Mouse (Mus musculus) brain, embryonic 14.5 days (tissue): ENCODE measurements around the gene Lep. TPM values are rescaled to one million over a fixed set of nuclear protein-coding genes. Genes with fewer than 3 reads are reported as not detected.

Source experiments
- DNase-seq: peaks from one replicate; pipeline ENCODE4 v3.0.0-alpha.2; 2011; ENCODE audit warnings: low read depth
- CTCF ChIP-seq: fragments of 200-500 bp; IDR thresholded peaks from 2 replicates; pipeline ENCODE4 v1.5.1; 2012; ENCODE audit warnings: inconsistent platforms, mild to moderate bottlenecking, moderate library complexity, borderline replicate concordance; ENCODE audit not compliant: insufficient read depth, insufficient read length; ENCODE audit errors: extremely low read depth
- POLR2A ChIP-seq: fragments of 200-500 bp; IDR thresholded peaks from 2 replicates; pipeline ENCODE4 v1.6.1; 2012; ENCODE audit warnings: mild to moderate bottlenecking, inconsistent platforms, borderline replicate concordance; ENCODE audit not compliant: poor library complexity, insufficient read depth, insufficient read length, severe bottlenecking; ENCODE audit errors: extremely low read depth
- polyA plus RNA-seq: library from polyadenylated mRNA; depleted of rRNA; stranded (reverse); fragments of >200 nt; gene quantifications from 2 replicates; pipeline ENCODE4 v1.2.3, GENCODE M21; 2012; rRNA removed

Lep gene
- not detected in 2 replicates for polyA plus RNA-seq

DNA sequence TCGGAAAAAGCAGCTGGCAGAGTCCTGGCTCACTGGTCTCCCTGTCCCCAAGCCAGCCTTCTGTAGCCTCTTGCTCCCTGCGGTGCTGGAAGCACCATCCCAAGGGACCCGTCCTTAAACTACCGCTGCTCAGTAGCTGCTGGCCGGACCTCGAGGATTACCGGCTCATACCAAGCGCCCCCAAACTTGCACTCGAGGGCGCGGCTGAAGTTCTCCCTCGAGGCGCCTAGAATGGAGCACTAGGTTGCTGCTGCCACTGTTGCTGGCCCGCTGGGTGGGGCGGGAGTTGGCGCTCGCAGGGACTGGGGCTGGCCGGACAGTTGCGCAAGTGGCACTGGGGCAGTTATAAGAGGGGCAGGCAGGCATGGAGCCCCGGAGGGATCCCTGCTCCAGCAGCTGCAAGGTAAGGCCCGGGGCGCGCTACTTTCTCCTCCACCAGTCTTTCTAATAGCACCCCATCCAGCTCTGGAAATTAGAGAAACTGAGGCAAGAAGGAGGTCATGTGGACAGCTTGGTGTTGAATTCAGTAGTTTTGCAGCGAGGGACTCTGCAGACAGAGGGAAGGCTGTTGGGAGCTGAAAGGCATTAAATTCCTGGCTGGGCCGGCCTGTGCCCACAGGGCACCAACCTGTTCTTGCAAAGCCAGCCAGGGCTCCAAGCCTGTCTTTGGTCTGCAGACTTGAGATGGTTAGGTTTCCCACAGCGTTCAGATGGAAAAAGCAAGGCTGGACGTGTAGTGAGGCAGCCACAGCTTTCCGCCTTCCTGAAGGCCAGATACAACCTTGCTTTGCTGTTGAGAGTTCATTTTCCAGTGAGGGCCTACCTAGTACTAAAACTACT lies at the start of gene Lep:
Lep (plus strand) TSS at position 375 of the 840 bp plus-strand sequence.
- no peak for TF ChIP-seq CTCF
- no peak for TF ChIP-seq POLR2A
- DNase-seq = no peak

DNA sequence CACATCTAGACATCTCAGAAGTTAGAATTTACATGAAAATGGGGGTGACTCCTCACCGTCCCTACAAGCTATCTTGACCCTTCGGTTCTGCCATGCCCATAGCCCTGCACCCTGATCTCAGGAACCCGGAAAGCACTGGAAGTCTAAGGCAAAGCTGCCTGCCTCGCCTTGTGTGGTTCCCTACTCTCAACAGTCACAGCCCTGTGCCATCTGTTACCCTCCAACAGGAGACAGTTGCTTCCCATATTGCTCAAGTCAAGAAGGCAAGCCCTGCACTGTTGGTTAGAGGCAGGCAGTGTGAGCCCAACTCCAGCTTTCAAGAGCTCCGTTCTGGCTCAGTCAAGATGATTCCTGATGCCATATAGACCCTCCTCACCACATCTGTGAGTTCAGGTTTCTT lies 48.4 kb upstream of the Lep start:
- no peak for DNase-seq
- TF ChIP-seq CTCF = no peak
- no peak for TF ChIP-seq POLR2A

DNA sequence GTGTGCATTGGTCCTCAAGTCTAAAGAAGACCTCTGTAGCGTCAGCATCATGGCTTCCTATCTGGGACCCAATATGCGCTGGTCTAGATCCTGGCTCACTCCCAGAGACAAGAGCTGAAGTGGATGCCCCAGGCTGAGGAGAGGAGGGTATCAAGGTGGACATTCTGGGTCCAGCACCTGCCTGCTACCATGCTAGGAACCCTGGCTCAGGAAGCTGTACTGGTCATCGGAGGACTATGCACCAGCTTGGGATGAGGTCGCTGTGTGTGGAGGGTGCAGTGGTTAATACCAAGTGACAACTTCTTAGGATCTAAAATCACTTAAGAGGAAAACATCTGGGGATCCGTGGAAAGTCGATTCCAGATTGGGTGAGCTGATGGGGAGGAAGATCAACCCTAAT lies 46.8 kb upstream of the Lep start:
- no peak for TF ChIP-seq POLR2A
- no peak for DNase-seq

DNA sequence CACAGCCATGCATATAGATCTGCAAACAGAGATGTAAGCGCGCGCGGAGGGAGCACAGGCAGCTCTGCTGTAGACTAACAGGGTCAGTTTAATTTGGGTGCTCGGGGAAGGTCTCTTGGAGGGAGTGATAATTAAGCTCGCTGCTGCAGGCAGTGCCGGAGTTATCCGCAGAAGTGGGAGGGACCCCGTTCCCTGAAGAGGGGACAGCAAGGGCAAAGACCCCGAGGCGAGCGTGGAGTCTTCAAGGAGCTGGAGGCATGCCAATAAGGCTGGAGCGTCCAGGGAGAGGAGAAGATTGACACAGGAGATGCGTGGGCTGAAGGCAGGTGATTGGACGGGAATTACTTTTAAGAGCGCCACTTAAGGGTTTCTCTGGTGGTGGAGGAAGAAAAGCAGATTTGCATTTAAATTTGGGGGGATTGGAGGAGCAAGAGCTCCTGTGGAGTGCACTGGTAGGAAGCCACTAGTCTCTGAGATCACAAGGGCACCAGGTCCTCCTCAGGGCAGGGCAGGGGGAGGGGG lies 43.1 kb upstream of the Lep start:
- DNase-seq = peak; percentile 81
- TF ChIP-seq CTCF (no peak), POLR2A (no peak)

DNA sequence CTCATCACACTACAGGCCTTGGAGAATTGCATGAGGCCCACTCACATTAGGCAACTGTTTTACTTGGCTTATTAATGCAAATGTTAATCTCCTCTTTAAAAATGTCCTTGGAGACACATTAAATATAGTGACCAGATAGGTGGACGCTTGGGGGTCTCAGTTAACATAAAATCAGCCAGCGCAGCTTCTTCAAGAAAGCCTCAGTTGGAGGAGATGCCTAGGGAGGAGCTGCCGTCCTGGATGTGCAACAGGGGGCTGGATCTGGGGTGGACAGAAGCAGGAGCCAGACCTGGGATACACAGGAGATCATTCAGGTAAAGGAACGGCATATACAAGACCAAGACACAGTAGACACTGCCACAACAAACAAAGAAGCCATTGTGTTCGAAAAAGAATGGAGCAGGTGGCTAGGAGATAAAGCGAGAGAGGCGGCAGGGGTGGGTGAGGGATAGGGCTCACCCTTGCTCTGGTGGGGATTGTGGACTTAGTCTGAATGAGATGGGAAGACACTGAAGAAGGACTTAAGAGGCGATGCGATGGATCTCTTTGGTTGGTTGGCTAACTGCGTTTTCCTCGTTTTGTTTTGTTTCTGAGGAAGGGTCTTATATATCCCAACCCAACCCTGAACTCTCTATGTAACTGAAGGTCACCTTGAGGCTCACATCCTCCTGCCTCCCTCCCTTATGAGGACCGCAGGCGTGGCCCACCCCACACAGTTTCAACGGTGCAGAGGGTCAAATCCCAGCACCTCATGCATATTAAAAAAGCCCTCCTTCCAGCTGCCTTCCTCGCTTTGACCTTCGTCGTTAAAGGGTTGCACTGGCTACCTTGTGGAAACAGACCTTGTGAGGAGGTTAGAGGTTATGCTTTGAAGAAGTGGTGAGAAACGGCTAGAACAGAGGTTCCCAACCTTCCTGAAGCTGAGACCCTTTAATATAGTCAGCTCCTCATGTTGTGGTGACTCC lies 40.0 kb upstream of the Lep start:
- TF ChIP-seq POLR2A = no peak
- TF ChIP-seq CTCF = no peak
- DNase-seq = no peak

DNA sequence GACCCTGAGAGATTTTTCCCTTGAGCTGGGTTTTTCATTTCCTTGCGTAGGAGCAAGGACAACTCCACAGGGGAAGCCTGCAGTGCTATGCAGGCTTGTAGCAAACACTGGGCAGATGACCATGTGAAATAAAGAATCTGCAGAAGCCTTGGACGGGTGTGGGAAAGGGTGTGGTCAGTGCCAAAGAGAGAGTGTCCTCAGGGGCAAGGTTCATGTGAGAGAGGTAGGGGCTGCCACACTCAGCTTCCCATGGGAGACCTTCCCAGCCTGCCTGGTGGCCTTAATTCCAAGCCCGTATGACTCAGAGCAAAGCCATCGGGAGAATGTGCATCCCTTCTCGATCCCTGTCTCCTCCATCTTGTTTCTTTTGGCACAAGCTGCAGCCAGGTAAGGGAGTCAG lies 39.1 kb upstream of the Lep start:
- no peak for TF ChIP-seq CTCF
- TF ChIP-seq POLR2A = no peak
- no peak for DNase-seq

DNA sequence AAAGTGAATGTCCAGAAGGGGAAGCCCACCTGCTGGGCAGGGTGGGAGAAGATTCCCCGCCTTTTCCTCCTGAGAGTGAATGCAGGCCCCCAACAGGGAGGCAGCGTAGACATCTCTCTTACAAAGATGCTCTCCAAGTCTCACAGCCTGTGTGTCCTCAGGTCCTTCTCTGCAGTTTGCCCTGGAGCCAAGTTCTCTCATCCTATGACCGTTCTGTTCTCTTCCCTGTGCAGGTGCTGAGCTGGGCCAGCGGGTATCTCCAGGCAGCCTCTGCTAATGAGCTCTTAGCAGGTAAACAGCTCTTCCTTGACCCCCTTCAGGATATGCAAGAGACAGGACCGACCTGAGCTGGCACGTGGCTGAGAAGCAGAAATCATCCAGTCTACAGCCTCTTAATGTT lies 38.5 kb upstream of the Lep start:
- no peak for DNase-seq
- no peak for TF ChIP-seq CTCF
- no peak for TF ChIP-seq POLR2A

DNA sequence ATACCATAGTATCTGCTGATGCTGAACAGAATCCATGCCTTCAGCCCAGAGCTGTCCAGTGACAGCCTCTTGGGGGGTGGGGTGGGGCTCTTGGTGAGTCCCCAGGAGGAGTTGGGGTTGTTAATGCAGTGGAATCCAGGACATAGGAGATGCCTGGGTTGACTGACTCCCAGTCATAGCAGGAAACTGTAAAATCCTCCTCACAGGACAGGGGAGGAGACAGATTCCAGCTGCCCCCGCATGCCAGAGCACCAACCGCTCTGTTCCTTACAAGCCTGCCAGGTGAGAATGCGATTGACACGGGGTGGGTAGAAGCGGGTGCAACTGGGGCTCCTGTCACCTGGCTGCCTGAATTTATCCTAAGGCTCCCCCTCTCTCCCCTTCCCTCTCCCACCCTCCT lies 37.9 kb upstream of the Lep start:
- no peak for DNase-seq
- no peak for TF ChIP-seq CTCF
- TF ChIP-seq POLR2A = no peak

DNA sequence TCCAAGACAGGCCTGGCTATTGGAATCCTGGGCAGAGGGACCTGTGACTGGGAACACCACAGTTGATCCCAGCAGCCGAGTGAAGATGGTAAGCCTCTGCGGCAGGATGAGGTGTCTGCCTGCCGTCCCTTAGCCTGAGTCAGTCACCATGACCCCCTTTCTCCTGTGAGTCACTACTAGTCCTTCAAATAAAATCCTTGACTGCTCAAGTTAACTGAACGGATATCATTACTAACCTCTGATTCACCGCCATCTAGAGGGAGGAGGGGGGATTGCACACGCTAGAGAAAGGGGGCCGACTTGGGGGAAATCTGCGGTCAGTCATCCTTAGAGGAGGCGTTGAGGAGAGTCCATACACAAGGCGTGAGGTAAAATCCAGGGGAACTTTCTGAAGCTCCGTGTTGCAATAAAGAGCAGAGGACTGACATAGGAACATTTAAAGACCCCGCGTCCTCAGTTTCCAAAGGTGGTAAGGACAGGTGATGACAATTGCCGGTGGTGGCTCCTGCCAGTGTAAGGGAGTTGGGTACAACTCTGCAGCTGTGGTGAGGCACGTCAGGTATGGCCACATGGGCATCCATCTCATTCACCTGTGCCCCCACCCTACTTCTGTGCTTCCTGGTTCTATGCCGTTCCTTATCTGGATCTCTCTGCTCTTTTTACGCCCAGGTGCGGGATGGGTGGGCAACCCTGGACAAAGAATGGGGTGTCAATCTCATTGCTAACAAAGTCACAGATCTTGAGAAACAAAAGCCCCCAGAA lies 36.6 kb upstream of the Lep start:
- peak; percentile 84 for DNase-seq
- TF ChIP-seq POLR2A = no peak
- TF ChIP-seq CTCF = peak; percentile 77; the same call in 1 of the 2 replicates

DNA sequence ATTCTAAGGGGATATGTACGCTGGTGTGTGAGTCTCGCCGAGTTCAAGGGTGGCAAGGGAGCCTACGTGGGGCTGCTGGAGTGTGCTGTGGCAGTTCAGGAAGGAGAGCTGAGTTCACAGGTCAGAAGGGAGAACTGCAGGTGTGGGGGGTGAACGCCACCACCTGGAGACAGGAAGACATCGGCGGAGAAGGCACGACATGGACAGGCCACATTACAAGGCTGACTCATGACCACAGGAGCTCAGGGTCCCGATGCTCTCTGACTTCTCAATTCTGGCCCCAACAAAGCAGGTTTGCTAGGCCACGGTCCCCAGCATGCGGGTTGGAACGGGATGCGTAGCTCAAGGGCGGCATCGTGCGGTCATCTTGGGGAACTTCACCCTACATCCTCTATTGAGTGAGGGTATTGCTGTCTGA lies 36.0 kb upstream of the Lep start:
- DNase-seq = peak; percentile 89
- peak; percentile 99 for TF ChIP-seq CTCF
- no peak for TF ChIP-seq POLR2A
